Mouse (Mus musculus) neural tube, embryonic 12.5 days (tissue): Measurements from ENCODE around the gene Gm20431. TPM values are rescaled to one million over a fixed set of nuclear protein-coding genes. Genes with fewer than 3 reads are reported as not detected.
A peak's percentile ranks its signal among the peaks of the same experiment; 100 is the strongest.
"Not testable (repeated sequence)": the region's sequence is repeated elsewhere in the genome, so short reads cannot be mapped to it uniquely, and the experiment has no call there.

ENCODE experiments used
- ATAC-seq: fragments of 200-750 bp; cut with Nextera tagmentation; 2 replicates; pipeline ENCODE4 v1.8.0; 2017; ENCODE audit warnings: low read depth, mild to moderate bottlenecking, moderate TSS enrichment, moderate library complexity; ENCODE audit not compliant: low FRiP score
- H3K27ac ChIP-seq: fragments of 300-500 bp; sonication (generic); 2 replicates; pipeline ENCODE4 v1.5.1; 2016
- H3K27me3 ChIP-seq: fragments of 300-500 bp; sonication (generic); replicated peaks from 2 replicates; pipeline ENCODE4 v1.6.1; 2016; ENCODE audit warnings: mild to moderate bottlenecking
- H3K36me3 ChIP-seq: fragments of 300-500 bp; sonication (generic); 2 replicates; pipeline ENCODE4 v1.6.1; 2016; ENCODE audit warnings: mild to moderate bottlenecking
- H3K4me1 ChIP-seq: fragments of 300-500 bp; sonication (generic); 2 replicates; pipeline ENCODE4 v1.6.1; 2016
- H3K4me2 ChIP-seq: fragments of 300-500 bp; sonication (generic); replicated peaks from 2 replicates; pipeline ENCODE4 v1.6.1; 2016; ENCODE audit warnings: mild to moderate bottlenecking
- H3K4me3 ChIP-seq: fragments of 300-500 bp; sonication (generic); 2 replicates; pipeline ENCODE4 v1.5.1; 2016
- H3K9ac ChIP-seq: fragments of 300-500 bp; sonication (generic); 2 replicates; pipeline ENCODE4 v1.6.1; 2016; ENCODE audit warnings: mild to moderate bottlenecking
- H3K9me3 ChIP-seq: fragments of 300-500 bp; sonication (generic); 2 replicates; pipeline ENCODE4 v1.6.1; 2016; ENCODE audit warnings: mild to moderate bottlenecking
- WGBS: fragments of 180-500 bp; shearing (Covaris S2); methylation state at CpG from one replicate; pipeline ENCODE4 v1.1.7; 2016; 5-methylcytosine and 5-hydroxymethylcytosine counted together
- polyA plus RNA-seq: library from polyadenylated mRNA; unstranded; fragments of >200 nt; fragmentation: Nextera tagmentation; extraction: Ambion mirVana; gene quantifications from 2 replicates; pipeline ENCODE4 v1.2.1, GENCODE M21; 2016

Gene Gm20431
- polyA plus RNA-seq, 1 experiment from 2014 or later: 12.8 TPM

GRCm38 (mm10) chr2:167654911-167655600, 6.2 kb downstream of the Gm20431 start:
- H3K4me1 ChIP-seq: peaks cover 17% of the 10 kb centered on the region
- no peak overlapping the region for H3K9ac ChIP-seq
- no peak overlapping the region for H3K4me2 ChIP-seq
- no peaks in the 10 kb centered on the region for H3K9me3 ChIP-seq
- H3K36me3 ChIP-seq: peaks cover 34% of the 10 kb centered on the region
- no peak overlapping the region for H3K4me3 ChIP-seq
- no peak overlapping the region for H3K27ac ChIP-seq
- 92% methylated on average over 10 of the region's 10 CpGs for WGBS
- no peak for ATAC-seq
- H3K27me3 ChIP-seq: no peaks in the 10 kb centered on the region

DNA sequence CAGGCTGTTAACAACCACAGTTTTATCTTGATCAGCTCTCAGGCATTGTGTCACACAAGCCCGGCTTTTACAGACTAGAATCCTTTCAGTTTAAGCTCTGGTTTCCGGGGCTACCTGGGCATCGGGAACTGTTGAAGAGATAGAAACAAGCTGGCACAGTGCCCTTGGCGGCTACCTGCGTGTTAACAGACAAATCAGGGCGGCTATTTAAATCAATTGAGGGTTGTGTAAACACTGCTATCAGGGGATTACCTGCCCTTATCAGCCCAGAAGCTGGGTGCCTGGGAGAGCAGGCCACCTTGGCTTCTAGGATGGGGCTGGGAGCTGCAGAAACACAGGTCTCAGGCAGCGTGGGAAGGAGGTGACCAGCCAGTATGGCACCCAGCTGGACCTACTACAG, 8.6 kb downstream of the Gm20431 start:
- Histone ChIP-seq H3K4me3 (no peak overlapping the region), H3K27me3 (no peaks in the 10 kb centered on the region), H3K9ac (no peak overlapping the region), H3K27ac (no peak overlapping the region), H3K4me1 (no peaks in the 10 kb centered on the region), H3K4me2 (no peak overlapping the region), H3K9me3 (no peaks in the 10 kb centered on the region), H3K36me3 (peaks cover 37% of the 10 kb centered on the region)
- 93% methylated on average over 7 of the region's 7 CpGs for WGBS
- no peak for ATAC-seq

DNA sequence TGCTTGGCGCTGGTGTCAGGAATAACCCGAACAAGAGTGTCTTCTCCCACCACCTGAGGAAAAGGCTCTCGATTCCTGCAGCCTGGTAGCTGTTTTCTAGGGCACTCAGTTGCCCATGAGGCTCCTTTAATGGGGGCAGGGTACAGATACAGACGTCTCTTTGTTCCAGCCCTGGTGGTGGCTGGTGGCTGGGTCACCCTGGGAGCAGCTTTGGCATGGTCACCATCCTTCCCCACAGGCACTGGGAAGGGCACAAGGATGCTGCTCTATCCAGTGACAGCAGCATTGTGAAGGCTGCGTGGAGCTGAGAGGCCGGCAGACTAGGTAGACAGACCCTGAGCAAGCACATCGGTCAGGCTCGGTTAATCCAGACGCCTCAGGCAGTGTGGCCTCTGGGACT, 9.7 kb downstream of the Gm20431 start:
- Histone ChIP-seq H3K27me3 (no peaks in the 10 kb centered on the region), H3K36me3 (peaks cover 37% of the 10 kb centered on the region), H3K9me3 (no peaks in the 10 kb centered on the region), H3K4me3 (no peak overlapping the region), H3K4me1 (no peaks in the 10 kb centered on the region), H3K27ac (no peak overlapping the region), H3K4me2 (no peak overlapping the region), H3K9ac (0 out of 2 replicates have a peak overlapping the region, but pooled peaks have one; percentile 5)
- 88% methylated on average over 9 of the region's 9 CpGs for WGBS
- no peak for ATAC-seq

- Histone ChIP-seq H3K36me3 (peaks cover 46% of the 10 kb centered on the region), H3K9me3 (no peaks in the 10 kb centered on the region), H3K27ac (no peak overlapping the region), H3K4me3 (no peak overlapping the region), H3K4me2 (no peak overlapping the region), H3K9ac (no peak overlapping the region), H3K27me3 (no peaks in the 10 kb centered on the region), H3K4me1 (no peaks in the 10 kb centered on the region)
- ATAC-seq: no peak
- WGBS: 92% methylated on average over 12 of the region's 12 CpGs
Observed at GRCm38 (mm10) chr2:167649290-167650032, 11.8 kb downstream of the Gm20431 start.

GRCm38 (mm10) chr2:167646411-167646810, 14.9 kb downstream of the Gm20431 start:
- no peaks in the 10 kb centered on the region for H3K27me3 ChIP-seq
- H3K9me3 ChIP-seq: no peaks in the 10 kb centered on the region
- H3K4me3 ChIP-seq: no peak overlapping the region
- no peak overlapping the region for H3K27ac ChIP-seq
- H3K4me2 ChIP-seq: no peak overlapping the region
- H3K4me1 ChIP-seq: no peaks in the 10 kb centered on the region
- no peak overlapping the region for H3K9ac ChIP-seq
- peaks cover 33% of the 10 kb centered on the region for H3K36me3 ChIP-seq
- 77% methylated on average over 4 of the region's 4 CpGs for whole genome bisulfite sequencing
- no peak for ATAC-seq

- not testable (repeated sequence) for H3K4me3 ChIP-seq, ATAC-seq, H3K27me3 ChIP-seq, H3K4me2 ChIP-seq, H3K27ac ChIP-seq, H3K4me1 ChIP-seq, H3K9ac ChIP-seq, H3K9me3 ChIP-seq
- WGBS: 88% methylated on average over 13 of the region's 13 CpGs
- H3K36me3 ChIP-seq: peaks cover 27% of the 10 kb centered on the region
Observed at GRCm38 (mm10) chr2:167643356-167644052, 17.8 kb downstream of the Gm20431 start.

DNA sequence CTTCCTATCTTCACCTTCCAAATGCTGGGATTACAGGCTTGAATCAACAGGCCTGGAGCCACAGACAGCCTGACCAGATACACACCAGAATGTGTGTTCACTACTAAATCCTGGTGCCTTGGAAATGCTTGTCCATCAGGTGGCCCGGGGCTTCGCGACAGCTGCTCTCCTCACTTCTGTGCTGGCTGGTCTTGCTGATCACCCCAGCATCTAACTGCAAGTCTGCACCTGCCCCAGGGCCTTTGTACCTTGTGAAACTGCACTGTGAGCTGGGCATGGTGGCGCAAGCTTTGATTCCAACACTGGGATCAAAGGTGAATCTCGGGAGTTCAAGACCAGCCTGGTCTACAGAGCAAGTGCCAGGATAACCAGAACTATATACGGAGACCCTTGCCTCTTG, 19.1 kb downstream of the Gm20431 start:
- Histone ChIP-seq H3K27ac (no peak overlapping the region), H3K4me2 (no peak overlapping the region), H3K4me3 (no peak overlapping the region), H3K4me1 (no peaks in the 10 kb centered on the region), H3K36me3 (peaks cover 27% of the 10 kb centered on the region), H3K9ac (no peak overlapping the region), H3K9me3 (no peaks in the 10 kb centered on the region), H3K27me3 (no peaks in the 10 kb centered on the region)
- 93% methylated on average over 6 of the region's 6 CpGs for WGBS
- no peak for ATAC-seq

DNA sequence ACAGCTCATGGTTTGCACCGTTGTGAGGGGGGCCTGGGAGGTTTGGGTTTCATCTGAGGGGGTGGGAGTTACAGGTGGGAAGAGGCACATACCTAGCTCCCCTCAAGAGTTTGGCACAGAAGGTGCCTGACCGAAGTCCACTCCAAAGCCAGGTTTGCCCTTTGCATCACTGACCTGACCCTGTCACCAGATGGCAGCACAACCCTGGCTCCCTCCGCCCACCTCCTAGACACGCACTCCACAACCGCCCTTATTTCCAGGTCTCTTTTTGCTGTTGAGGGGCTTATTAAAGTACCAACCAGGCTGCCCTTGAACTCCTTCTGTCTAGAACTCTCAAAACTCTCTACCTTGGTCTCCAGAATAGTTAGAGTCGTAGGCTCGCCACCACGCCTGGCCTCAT, 20.0 kb downstream of the Gm20431 start:
- ATAC-seq: no peak
- H3K9me3 ChIP-seq: no peaks in the 10 kb centered on the region
- no peak overlapping the region for H3K27ac ChIP-seq
- H3K36me3 ChIP-seq: peaks cover 27% of the 10 kb centered on the region
- no peaks in the 10 kb centered on the region for H3K27me3 ChIP-seq
- no peak overlapping the region for H3K4me3 ChIP-seq
- no peaks in the 10 kb centered on the region for H3K4me1 ChIP-seq
- no peak overlapping the region for H3K4me2 ChIP-seq
- no peak overlapping the region for H3K9ac ChIP-seq
- WGBS: 62% methylated on average over 8 of the region's 8 CpGs

DNA sequence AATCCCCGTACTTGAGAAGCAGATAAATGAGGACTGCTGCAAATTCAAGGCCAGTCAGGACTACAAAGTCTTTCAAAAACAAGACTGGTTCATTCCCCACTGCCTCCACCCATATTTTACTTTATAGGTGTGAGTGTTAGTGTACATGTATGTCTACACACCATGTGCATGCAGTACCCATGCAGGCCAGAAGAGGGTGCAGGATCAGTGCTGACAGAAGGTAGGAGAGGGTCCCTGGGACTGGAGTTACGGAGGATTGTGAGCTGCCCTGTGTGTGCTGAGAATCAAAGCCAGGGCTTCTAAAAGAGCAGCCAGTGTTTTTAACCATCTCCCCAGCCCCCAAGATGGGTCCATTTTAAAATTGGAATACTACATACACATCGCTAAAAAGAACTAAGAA, 21.0 kb downstream of the Gm20431 start:
- H3K27me3 ChIP-seq: no peaks in the 10 kb centered on the region
- H3K27ac ChIP-seq: no peak overlapping the region
- no peak overlapping the region for H3K9ac ChIP-seq
- H3K4me2 ChIP-seq: no peak overlapping the region
- no peak for ATAC-seq
- H3K9me3 ChIP-seq: no peaks in the 10 kb centered on the region
- peaks cover 19% of the 10 kb centered on the region for H3K36me3 ChIP-seq
- H3K4me3 ChIP-seq: no peak overlapping the region
- no peaks in the 10 kb centered on the region for H3K4me1 ChIP-seq
- 79% methylated on average over 3 of the region's 3 CpGs for WGBS

DNA sequence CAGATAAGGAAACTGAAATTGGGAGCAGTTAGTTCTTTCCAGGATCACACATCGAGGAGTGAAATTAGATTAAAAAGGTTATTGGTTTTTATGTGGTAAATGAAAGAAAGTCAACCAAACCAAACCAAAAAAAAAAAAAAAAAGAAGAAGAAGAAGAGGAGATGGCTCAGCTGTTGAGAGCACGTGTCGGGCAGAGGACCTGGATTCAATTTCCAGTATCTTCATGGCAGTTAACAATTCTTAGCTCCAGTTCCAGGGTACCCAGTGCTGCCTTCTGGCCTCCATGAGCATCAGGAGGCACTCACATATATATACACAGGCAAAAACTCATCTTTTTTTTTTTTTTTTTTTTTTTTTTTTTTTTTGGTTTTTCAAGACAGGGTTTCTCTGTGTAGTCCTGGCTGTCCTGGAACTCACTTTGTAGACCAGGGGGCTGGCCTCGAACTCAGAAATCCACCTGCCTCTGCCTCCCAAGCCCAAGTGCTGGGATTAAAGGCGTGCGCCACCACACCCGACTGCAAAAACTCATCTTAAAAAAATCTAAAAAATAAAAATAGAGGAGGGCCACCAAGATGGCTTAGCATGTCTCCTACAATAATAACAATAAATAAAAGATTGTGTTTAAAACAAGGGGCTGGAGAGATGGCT, 26.3 kb downstream of the Gm20431 start:
- peaks cover 27% of the 10 kb centered on the region for H3K4me1 ChIP-seq
- H3K36me3 ChIP-seq: no peaks in the 10 kb centered on the region
- H3K4me3 ChIP-seq: no peak overlapping the region
- H3K9ac ChIP-seq: no peak overlapping the region
- no peaks in the 10 kb centered on the region for H3K27me3 ChIP-seq
- WGBS: 84% methylated on average over 7 of the region's 7 CpGs
- ATAC-seq: no peak
- H3K9me3 ChIP-seq: no peaks in the 10 kb centered on the region
- H3K27ac ChIP-seq: no peak overlapping the region
- peak overlapping the region; percentile 45 for H3K4me2 ChIP-seq

GRCm38 (mm10) chr2:167634338-167634770, 26.9 kb downstream of the Gm20431 start:
- no peak overlapping the region for H3K4me3 ChIP-seq
- no peak overlapping the region for H3K27ac ChIP-seq
- peak overlapping the region; percentile 45 for H3K4me2 ChIP-seq
- ATAC-seq: peak; percentile 72
- peaks cover 33% of the 10 kb centered on the region for H3K4me1 ChIP-seq
- H3K9me3 ChIP-seq: no peaks in the 10 kb centered on the region
- 0% methylated on average over 15 of the region's 15 CpGs for WGBS
- no peaks in the 10 kb centered on the region for H3K27me3 ChIP-seq
- H3K36me3 ChIP-seq: no peaks in the 10 kb centered on the region
- H3K9ac ChIP-seq: no peak overlapping the region

DNA sequence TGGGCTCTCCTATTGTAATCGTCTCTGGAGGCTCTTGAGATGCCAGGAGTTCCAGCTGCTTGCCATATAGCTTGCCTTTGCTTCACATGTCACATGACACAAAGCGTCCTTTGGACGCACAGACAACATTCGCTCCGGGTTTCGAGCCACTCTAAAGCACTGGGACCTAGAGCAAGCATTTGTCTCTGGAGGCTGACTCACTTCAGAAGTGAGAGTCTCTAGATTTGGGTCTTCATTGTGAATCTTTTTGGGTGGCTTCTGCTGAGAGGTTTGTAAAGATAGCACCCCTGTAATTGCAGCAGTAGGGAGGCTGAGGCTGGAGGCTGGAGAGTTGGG, 27.8 kb downstream of the Gm20431 start:
- WGBS: 90% methylated on average over 6 of the region's 6 CpGs
- no peak overlapping the region for H3K9ac ChIP-seq
- no peaks in the 10 kb centered on the region for H3K9me3 ChIP-seq
- no peaks in the 10 kb centered on the region for H3K27me3 ChIP-seq
- ATAC-seq: no peak
- no peak overlapping the region for H3K27ac ChIP-seq
- H3K4me2 ChIP-seq: no peak overlapping the region
- no peaks in the 10 kb centered on the region for H3K36me3 ChIP-seq
- peaks cover 41% of the 10 kb centered on the region for H3K4me1 ChIP-seq
- no peak overlapping the region for H3K4me3 ChIP-seq
